Mouse (Mus musculus) MEL (cell line): Measurements from ENCODE around the gene Dcpp1. TPM values are rescaled to one million over a fixed set of nuclear protein-coding genes. Genes with fewer than 3 reads are reported as not detected.
"Not testable (repeated sequence)": the region's sequence is repeated elsewhere in the genome, so short reads cannot be mapped to it uniquely, and the experiment has no call there.

Experiments
- DNase-seq: peaks from one replicate; pipeline ENCODE4 v3.0.0; 2011; ENCODE audit warnings: low read depth, low spot score
- H3K27ac ChIP-seq: 2 replicates; pipeline ENCODE4 v1.5.1; 2012; ENCODE audit warnings: low read depth, mild to moderate bottlenecking, control low read depth, low read length, moderate library complexity; ENCODE audit not compliant: control insufficient read depth
- H3K27me3 ChIP-seq, 2 experiments: fragments of 150-350 bp in 1 of 2; sonication (generic) in 1 of 2; 2 replicates each; pipeline ENCODE4 v1.6.1; 2012; ENCODE audit warnings: low read length in 2 of 2, mild to moderate bottlenecking in 2 of 2, improper control_type of control experiment in 1 of 2, moderate library complexity in 1 of 2; ENCODE audit not compliant: insufficient read depth in 2 of 2, control insufficient read depth in 1 of 2
- H3K36me3 ChIP-seq, 2 experiments: 2 replicates each; pipeline ENCODE4 v1.6.1; 2012 to 2014; ENCODE audit warnings: low read length in 2 of 2, improper control_type of control experiment in 1 of 2, inconsistent platforms in 1 of 2, mild to moderate bottlenecking in 1 of 2; ENCODE audit not compliant: insufficient read depth in 2 of 2, control insufficient read depth in 1 of 2
- H3K4me1 ChIP-seq, 2 experiments: fragments of 150-350 bp in 1 of 2; sonication (generic) in 1 of 2; 2 replicates each; pipeline ENCODE4 v1.6.1; 2012; ENCODE audit warnings: low read length in 2 of 2, improper control_type of control experiment in 1 of 2, mild to moderate bottlenecking in 1 of 2; ENCODE audit not compliant: insufficient read depth in 2 of 2, control insufficient read depth in 1 of 2
- H3K4me3 ChIP-seq, 2 experiments: fragments of 150-350 bp in 1 of 2; sonication (generic) in 1 of 2; 2 replicates each; pipeline ENCODE4 v1.5.1; 2012; ENCODE audit warnings: low read depth in 2 of 2, low read length in 2 of 2, mild to moderate bottlenecking in 2 of 2, moderate library complexity in 2 of 2, control low read depth in 1 of 2, improper control_type of control experiment in 1 of 2; ENCODE audit not compliant: control insufficient read depth in 1 of 2, insufficient read depth in 1 of 2
- H3K79me2 ChIP-seq: 2 replicates; pipeline ENCODE4 v1.6.1; 2012; ENCODE audit warnings: mild to moderate bottlenecking, low read length, moderate library complexity; ENCODE audit not compliant: control insufficient read depth, poor library complexity, insufficient read depth
- H3K9ac ChIP-seq: 2 replicates; pipeline ENCODE4 v1.6.1; 2012; ENCODE audit warnings: low read depth, mild to moderate bottlenecking, control low read depth, low read length, moderate library complexity; ENCODE audit not compliant: control insufficient read depth, poor library complexity, severe bottlenecking
- H3K9me3 ChIP-seq: fragments of 150-350 bp; sonication (generic); replicated peaks from 2 replicates; pipeline ENCODE4 v1.6.1; 2012; ENCODE audit warnings: mild to moderate bottlenecking, low read length, improper control_type of control experiment, moderate library complexity; ENCODE audit not compliant: insufficient read depth
- KAT2A ChIP-seq: conservative IDR thresholded peaks from 2 replicates; pipeline ENCODE4 v1.6.1; 2012; ENCODE audit warnings: low read depth, low read length, improper control_type of control experiment, inconsistent platforms
- MAZ ChIP-seq: IDR thresholded peaks from 2 replicates; pipeline ENCODE4 v1.6.1; 2012; ENCODE audit warnings: low read depth, mild to moderate bottlenecking, inconsistent platforms, low read length, improper control_type of control experiment
- POLR2A ChIP-seq, 2 experiments: IDR thresholded peaks; 2 replicates each; pipeline ENCODE4 v1.6.1; 2011 to 2012; ENCODE audit warnings: low read length in 2 of 2, mild to moderate bottlenecking in 2 of 2, control low read depth in 1 of 2, improper control_type of control experiment in 1 of 2, low read depth in 1 of 2, moderate library complexity in 1 of 2; ENCODE audit not compliant: control insufficient read depth in 1 of 2, insufficient read depth in 1 of 2, poor library complexity in 1 of 2
- SIN3A ChIP-seq: IDR thresholded peaks from 2 replicates; pipeline ENCODE4 v1.6.1; 2012; ENCODE audit warnings: low read length, improper control_type of control experiment, inconsistent platforms
- TAL1 ChIP-seq: IDR thresholded peaks from 2 replicates; pipeline ENCODE4 v1.6.1; 2012; ENCODE audit warnings: mild to moderate bottlenecking, inconsistent platforms, low read length, moderate library complexity, mixed read lengths
- TBP ChIP-seq: IDR thresholded peaks from 2 replicates; pipeline ENCODE4 v1.8.0; 2011; ENCODE audit warnings: low read depth, low read length, improper control_type of control experiment
- UBTF ChIP-seq: IDR thresholded peaks from 2 replicates; pipeline ENCODE4 v1.6.1; 2012; ENCODE audit warnings: low read depth, mild to moderate bottlenecking, inconsistent platforms, low read length, improper control_type of control experiment, moderate library complexity, borderline replicate concordance; ENCODE audit not compliant: insufficient read depth
- USF1 ChIP-seq: IDR thresholded peaks from 2 replicates; pipeline ENCODE4 v1.6.1; 2014; ENCODE audit warnings: low read depth, mild to moderate bottlenecking, inconsistent platforms, low read length, improper control_type of control experiment, moderate library complexity
- USF2 ChIP-seq, 2 experiments: IDR thresholded peaks; 2 replicates each; pipeline ENCODE4 v1.6.1; 2011 to 2012; ENCODE audit warnings: improper control_type of control experiment in 2 of 2, low read length in 2 of 2, borderline replicate concordance in 1 of 2, inconsistent platforms in 1 of 2, low read depth in 1 of 2, mild to moderate bottlenecking in 1 of 2; ENCODE audit not compliant: insufficient read depth in 1 of 2
- ZNF384 ChIP-seq: IDR thresholded peaks from 2 replicates; pipeline ENCODE4 v1.6.1; 2012; ENCODE audit warnings: low read depth, mild to moderate bottlenecking, inconsistent platforms, low read length, improper control_type of control experiment
- polyA plus RNA-seq, 2 experiments: library from polyadenylated mRNA; stranded (reverse) in 1 of 2; unstranded in 1 of 2; fragments of >175 nt in 1 of 2; fragments of >200 nt in 1 of 2; gene quantifications; 2 replicates each; pipeline versions ENCODE4 v1.2.1 to v1.2.4; 2012; ENCODE audit warnings: low replicate concordance in 2 of 2, low read depth in 1 of 2; ENCODE audit not compliant: insufficient read length in 2 of 2, insufficient read depth in 1 of 2, missing spikeins in 1 of 2
- total RNA-seq: library from RNA; depleted of rRNA; stranded (reverse); fragments of 300-350 nt; gene quantifications from 2 replicates; pipeline ENCODE4 v1.2.3, GENCODE M21; 2012; rRNA removed

Dcpp1 gene
- not detected in 2 replicates for total RNA-seq
- not detected for polyA plus RNA-seq

DNA sequence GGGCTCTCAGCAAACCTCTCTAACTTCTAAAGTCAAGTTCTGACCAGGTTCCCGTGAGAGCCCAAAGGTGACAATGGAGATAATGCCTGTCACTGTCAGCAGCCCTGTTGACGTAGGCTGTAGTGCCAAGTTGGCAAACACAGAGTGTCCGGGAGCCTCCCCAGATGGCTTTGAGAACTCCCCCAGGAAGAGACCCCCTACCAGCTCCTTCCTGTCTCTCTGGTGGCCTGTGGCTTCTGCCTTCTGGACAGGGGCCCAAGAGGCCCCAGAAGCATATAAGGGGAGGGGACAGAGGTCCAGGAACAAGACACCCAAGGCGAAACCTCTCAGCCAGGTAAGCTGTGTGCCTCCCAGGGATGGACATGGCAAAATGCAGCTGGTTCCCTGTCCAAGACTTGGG, at the start of gene Dcpp1, which contains the start of gene Dcpp2:
Gene Dcpp1, plus strand, starts transcription at position 301 of the 400 bp plus-strand sequence.
Gene Dcpp2, plus strand, starts transcription at position 305 of the 400 bp plus-strand sequence.
- H3K4me3 ChIP-seq, H3K36me3 ChIP-seq, H3K9me3 ChIP-seq, H3K27me3 ChIP-seq, H3K4me1 ChIP-seq, H3K79me2 ChIP-seq, H3K9ac ChIP-seq, H3K27ac ChIP-seq, DNase-seq: not testable (repeated sequence)

DNA sequence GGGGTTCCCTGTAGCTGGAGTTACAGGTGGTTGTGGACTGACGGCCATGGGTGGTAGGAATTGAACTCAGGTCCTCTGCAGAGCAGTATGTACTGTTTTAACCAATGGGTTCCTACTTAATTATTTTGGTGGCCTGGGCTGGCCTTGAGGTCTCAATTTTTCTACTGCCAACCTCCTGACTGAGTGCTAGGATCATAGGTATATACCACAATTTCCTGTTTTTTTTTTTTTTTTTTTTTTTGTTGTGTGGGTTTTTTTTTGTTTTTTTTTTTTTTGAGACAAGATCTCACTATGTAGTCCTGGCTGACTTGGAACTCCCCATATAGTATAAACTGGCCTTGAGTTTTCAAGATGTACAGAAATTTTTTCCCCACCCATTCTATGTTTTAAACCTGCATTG, 49.5 kb upstream of the Dcpp1 start:
- Histone ChIP-seq H3K27me3 (no peaks in the 10 kb centered on the region), H3K27ac (no peak overlapping the region), H3K9me3 (no peaks in the 10 kb centered on the region), H3K36me3 (peaks cover 3 to 19% of the 10 kb centered on the region in 2 experiments; a peak in 3 of 4 replicates), H3K4me3 (no peak overlapping the region), H3K79me2 (peaks cover 17% of the 10 kb centered on the region), H3K9ac (no peak overlapping the region), H3K4me1 (peaks cover 5 to 18% of the 10 kb centered on the region in 2 experiments; a peak in 3 of 4 replicates)
- peak; percentile 91 for TF ChIP-seq ZNF384
- TF ChIP-seq SIN3A, result no peak
- DNase-seq, result peak; percentile 24

DNA sequence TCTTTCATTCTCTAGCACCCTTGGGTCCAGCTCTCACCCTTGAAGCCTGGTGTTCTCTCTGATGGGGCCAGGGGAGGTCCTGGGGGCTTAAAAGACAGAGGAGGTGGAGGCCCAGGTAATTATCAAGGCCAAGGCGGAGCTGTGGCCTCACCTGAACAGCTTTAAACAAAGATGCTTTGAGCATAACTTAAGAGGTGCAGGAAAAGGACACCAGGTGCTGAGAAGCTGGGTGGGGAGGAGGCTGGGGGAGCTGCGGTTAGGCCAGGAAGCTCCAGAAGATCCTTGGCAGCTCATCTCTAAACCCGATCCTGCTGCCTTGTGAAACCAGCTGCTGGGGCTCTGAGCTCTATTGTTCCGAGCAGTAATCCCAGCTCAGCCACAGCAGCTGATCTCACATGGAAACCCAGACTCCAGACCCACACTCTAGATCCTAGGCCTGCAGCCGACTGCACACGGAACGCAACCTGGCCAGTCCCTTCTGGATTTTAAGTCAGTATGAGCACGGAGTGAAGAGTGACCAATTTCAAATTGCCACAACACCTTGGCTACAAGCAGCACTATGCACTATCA, 44.6 kb upstream of the Dcpp1 start, which contains the start of gene Prss33:
Gene Prss33, minus strand, starts transcription at position 51 of the 570 bp plus-strand sequence.
- TF ChIP-seq UBTF (no peak), KAT2A (no peak), MAZ (no peak), POLR2A (IDR thresholded peaks at IDR 0.05; ENCODE audit: control insufficient read depth in 1 of 2, insufficient read depth in 1 of 2, low read depth in 1 of 2, low read length in 2 of 2, poor library complexity in 1 of 2) (no peak), USF1 (no peak), USF2 (IDR thresholded peaks at IDR 0.05; ENCODE audit: borderline replicate concordance in 1 of 2, insufficient read depth in 1 of 2, low read depth in 1 of 2, low read length in 2 of 2) (no peak), TBP (no peak), TAL1 (no peak)
- no peaks in the 10 kb centered on the region for H3K9me3 ChIP-seq
- DNase-seq, result no peak
- H3K27me3 ChIP-seq, result no peaks in the 10 kb centered on the region
- H3K4me1 ChIP-seq, result peaks cover 0 to 4% of the 10 kb centered on the region in 2 experiments; a peak in 2 of 4 replicates
- peaks cover 0 to 1% of the 10 kb centered on the region in 2 experiments; a peak in 1 of 4 replicates for H3K36me3 ChIP-seq
- no peak within 1 kb of the TSS for H3K9ac ChIP-seq
- no peak within 1 kb of the TSS for H3K4me3 ChIP-seq
- no peak within 1 kb of the TSS for H3K27ac ChIP-seq
- no peaks in the 10 kb centered on the region for H3K79me2 ChIP-seq
